Comparison of ENCODE assay signal across 11 mouse cellular contexts in the genomic region with DNA sequence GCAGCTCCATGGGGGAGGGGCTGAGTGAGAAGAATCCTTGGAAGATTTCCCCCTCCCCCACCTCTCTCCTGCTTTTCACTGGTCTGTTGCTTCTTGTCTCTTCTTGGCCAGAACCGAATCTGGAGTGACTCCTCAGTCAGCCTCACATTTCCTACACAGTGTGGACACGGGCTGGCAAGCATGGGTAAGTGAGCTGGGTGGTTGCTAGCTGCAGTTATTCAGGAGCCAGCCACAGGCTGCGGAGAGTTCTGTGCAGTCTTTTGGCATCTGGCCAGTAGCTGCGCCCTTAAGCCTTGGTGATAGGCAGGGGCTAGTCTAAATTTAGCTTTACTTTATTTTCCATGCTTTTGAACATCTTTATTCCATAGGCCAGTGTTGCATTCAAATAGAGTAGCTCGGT. TPM values are rescaled to one million over a fixed set of nuclear protein-coding genes. Genes with fewer than 3 reads are reported as not detected.
DNase-seq lines count a peak whose midpoint lies in the region; ATAC-seq lines count a peak whose summit lies in the region.
"Had no signal": no experiment of that assay in that cellular context is flagged by ENCODE, and none has a peak within 500 bp of the region (broad histone marks: within the 10 kb centered on the region; RNA-seq: fewer than 3 reads in every experiment).

No protein-coding gene starts in this region.

- H3K4me3 ChIP-seq in hindbrain, embryonic 12.5 days, result no peak overlapping the region
- no peak overlapping the region for H3K4me3 ChIP-seq in hindbrain, embryonic 10.5 days
- H3K4me3 ChIP-seq in neural tube, embryonic 15.5 days (replicated peaks), result no peak overlapping the region
- H3K4me3 ChIP-seq: limb, embryonic 12.5 days; myocyte had no signal

- H3K4me1 ChIP-seq in hindbrain, embryonic 12.5 days, result no peaks in the 10 kb centered on the region
- no peaks in the 10 kb centered on the region for H3K4me1 ChIP-seq in hindbrain, embryonic 10.5 days (replicated peaks)
- H3K4me1 ChIP-seq in neural tube, embryonic 15.5 days, result peaks cover 1% of the 10 kb centered on the region; the same call in 1 of the 2 replicates

- H3K9me3 ChIP-seq in hindbrain, embryonic 12.5 days (replicated peaks), result peaks cover 4% of the 10 kb centered on the region; the same call in 1 of the 2 replicates
- H3K9me3 ChIP-seq in hindbrain, embryonic 10.5 days, result peaks cover 6% of the 10 kb centered on the region; the same call in 1 of the 2 replicates
- H3K9me3 ChIP-seq in neural tube, embryonic 15.5 days (replicated peaks), result no peaks in the 10 kb centered on the region
- H3K9me3 ChIP-seq: limb, embryonic 12.5 days had no signal

- no peaks in the 10 kb centered on the region for H3K36me3 ChIP-seq in hindbrain, embryonic 12.5 days
- no peaks in the 10 kb centered on the region for H3K36me3 ChIP-seq in hindbrain, embryonic 10.5 days
- H3K36me3 ChIP-seq in neural tube, embryonic 15.5 days, result no peaks in the 10 kb centered on the region
- H3K36me3 ChIP-seq: limb, embryonic 12.5 days had no signal

- DNase-seq in hindbrain, embryonic 10.5 days (ENCODE audit: low spot score), result no peak
- DNase-seq in right cerebral cortex, postnatal 14 days, result peak; percentile 52
- DNase-seq in right cerebral cortex, adult 2 months (ENCODE audit: low spot score in 2 of 2), result no peak
- peak; percentile 35 to 42 for DNase-seq in heart, postnatal 10 days
- no peak for DNase-seq in layer of hippocampus, postnatal 25 days (ENCODE audit: extremely low spot score in 1 of 2, low spot score in 1 of 2)
- DNase-seq: cerebellum, postnatal 36 days had no signal

- intact Hi-C loops in heart, postnatal 10 days (cut with DNase I), result no loop called here

- peak; percentile 40; the same call in 1 of the 2 replicates for ATAC-seq in hindbrain, embryonic 12.5 days (ENCODE audit: low FRiP score)
- peak; percentile 58; the same call in 1 of the 2 replicates for ATAC-seq in neural tube, embryonic 15.5 days (ENCODE audit: low FRiP score)

- no peak overlapping the region for H3K9ac ChIP-seq in hindbrain, embryonic 12.5 days
- no peak overlapping the region for H3K9ac ChIP-seq in neural tube, embryonic 15.5 days (replicated peaks)
- H3K9ac ChIP-seq: limb, embryonic 12.5 days had no signal

- no peaks in the 10 kb centered on the region for H3K27me3 ChIP-seq in hindbrain, embryonic 12.5 days
- H3K27me3 ChIP-seq in hindbrain, embryonic 10.5 days (ENCODE audit: insufficient read depth, poor library complexity, severe bottlenecking), result no peaks in the 10 kb centered on the region
- H3K27me3 ChIP-seq in neural tube, embryonic 15.5 days (replicated peaks), result no peaks in the 10 kb centered on the region
- H3K27me3 ChIP-seq: limb, embryonic 12.5 days had no signal

- WGBS in hindbrain, embryonic 12.5 days, result 50% methylated on average over 5 of the region's 5 CpGs
- WGBS in hindbrain, embryonic 10.5 days, result 69% methylated on average over 5 of the region's 5 CpGs
- 36% methylated on average over 5 of the region's 5 CpGs for WGBS in neural tube, embryonic 15.5 days

- no peak overlapping the region for H3K4me2 ChIP-seq in hindbrain, embryonic 12.5 days (replicated peaks)
- H3K4me2 ChIP-seq in neural tube, embryonic 15.5 days, result no peak overlapping the region
- H3K4me2 ChIP-seq: limb, embryonic 12.5 days had no signal

- H3K27ac ChIP-seq in hindbrain, embryonic 12.5 days, result no peak overlapping the region
- no peak overlapping the region for H3K27ac ChIP-seq in hindbrain, embryonic 10.5 days
- no peak overlapping the region for H3K27ac ChIP-seq in neural tube, embryonic 15.5 days (replicated peaks)
- H3K27ac ChIP-seq: limb, embryonic 12.5 days had no signal

RNA-seq across cellular contexts. Expression of gene Tmcc3, which starts 18.2 kb away (rescaled TPM):
- polyA plus RNA-seq in hindbrain, embryonic 12.5 days (2016; fragmentation: Nextera tagmentation; extraction: Ambion mirVana), result 6.1 and 6.8 TPM in 2 replicates
- polyA plus RNA-seq in hindbrain, embryonic 10.5 days (2016; fragmentation: Nextera tagmentation; extraction: Ambion mirVana), result 3.2 and 3.4 TPM in 2 replicates
- 10 to 100 TPM; 30.9 to 34.0 TPM for total RNA-seq in heart, postnatal 10 days (2021)
- polyA plus RNA-seq in neural tube, embryonic 15.5 days (2015; fragmentation: Nextera tagmentation; extraction: Ambion mirVana), result 17.6 and 18.4 TPM in 2 replicates
- total RNA-seq in layer of hippocampus, postnatal 25 days (2021), result 10 to 100 TPM; 42.6 to 46.9 TPM

RNA-seq across cellular contexts. Expression of gene Gm4792, which starts 31.5 kb away (rescaled TPM):
- polyA plus RNA-seq in hindbrain, embryonic 12.5 days (2016; fragmentation: Nextera tagmentation; extraction: Ambion mirVana), result 0.52 and 0.67 TPM in 2 replicates
- polyA plus RNA-seq in hindbrain, embryonic 10.5 days (2016; fragmentation: Nextera tagmentation; extraction: Ambion mirVana), result 0.42 TPM in 1 of 2 replicates, not detected in the other
- not detected for total RNA-seq in heart, postnatal 10 days (2021)
- 0.20 and 0.24 TPM in 2 replicates for polyA plus RNA-seq in neural tube, embryonic 15.5 days (2015; fragmentation: Nextera tagmentation; extraction: Ambion mirVana)
- not detected for total RNA-seq in layer of hippocampus, postnatal 25 days (2021)
- total RNA-seq: granulocyte monocyte progenitor cell, adult 5-6 weeks had no signal
- polyA plus RNA-seq: limb, embryonic 12.5 days; myocyte had no signal

Comparison
In these comparisons a context has a peak if more than half of its experiments do, and no peak if none do; other contexts are left out.
1. DNase-seq: peak in right cerebral cortex, postnatal 14 days (single experiment) and heart, postnatal 10 days (2 of 2); none in hindbrain, embryonic 10.5 days (single experiment), right cerebral cortex, adult 2 months (0 of 2) and layer of hippocampus, postnatal 25 days (0 of 2).